Mouse (Mus musculus): ENCODE measurements around the gene Cox10. TPM values are rescaled to one million over a fixed set of nuclear protein-coding genes. Genes with fewer than 3 reads are reported as not detected.

Gene Cox10
- total and polyA plus RNA-seq, 2 experiments from 2014 or later = 20.9 to 33.0 TPM

- Histone ChIP-seq H3K4me1 (ENCODE audit: insufficient read depth, low read length) (no peaks in the 10 kb centered on the region), H3K4me2 (ENCODE audit: low read depth, low read length) (no peak overlapping the region), H3K27ac (no peak overlapping the region), H3K9ac (replicated peaks; ENCODE audit: low read length) (no peak overlapping the region), H3K4me3 (ENCODE audit: low read length) (no peak overlapping the region), H3K27me3 (ENCODE audit: insufficient read depth, low read length) (no peaks in the 10 kb centered on the region), H3K9me3 (ENCODE audit: low read length) (no peaks in the 10 kb centered on the region), H3K36me3 (ENCODE audit: insufficient read depth, low read length) (no peaks in the 10 kb centered on the region)
- DNase-seq (ENCODE audit: low spot score) (no peak), ATAC-seq (no peak)
- TF ChIP-seq CTCF (IDR thresholded peaks at IDR 0.05; ENCODE audit: low read depth) = no peak
- WGBS = 80% methylated on average over 8 of the region's 8 CpGs
These were observed 137.1 kb downstream of the Cox10 start for GRCm38 (mm10) chr11:63942177-63942576.

GRCm38 (mm10) chr11:63936641-63937040 lies 142.6 kb downstream of the Cox10 start:
- ATAC-seq (no peak), DNase-seq (ENCODE audit: low spot score) (no peak)
- Histone ChIP-seq H3K9ac (replicated peaks; ENCODE audit: low read length) (no peak overlapping the region), H3K4me2 (ENCODE audit: low read depth, low read length) (no peak overlapping the region), H3K4me3 (ENCODE audit: low read length) (no peak overlapping the region), H3K9me3 (ENCODE audit: low read length) (no peaks in the 10 kb centered on the region), H3K27ac (no peak overlapping the region), H3K27me3 (ENCODE audit: insufficient read depth, low read length) (no peaks in the 10 kb centered on the region), H3K4me1 (ENCODE audit: insufficient read depth, low read length) (no peaks in the 10 kb centered on the region), H3K36me3 (ENCODE audit: insufficient read depth, low read length) (no peaks in the 10 kb centered on the region)
- TF ChIP-seq CTCF (IDR thresholded peaks at IDR 0.05; ENCODE audit: low read depth) = no peak
- WGBS = 47% methylated on average over 3 of the region's 3 CpGs

- Histone ChIP-seq H3K27me3 (ENCODE audit: insufficient read depth, low read length) (peaks cover 26% of the 10 kb centered on the region), H3K9me3 (ENCODE audit: low read length) (no peaks in the 10 kb centered on the region), H3K36me3 (ENCODE audit: insufficient read depth, low read length) (no peaks in the 10 kb centered on the region), H3K4me1 (ENCODE audit: insufficient read depth, low read length) (no peaks in the 10 kb centered on the region), H3K27ac (no peak overlapping the region), H3K9ac (replicated peaks; ENCODE audit: low read length) (no peak overlapping the region), H3K4me3 (ENCODE audit: low read length) (no peak overlapping the region), H3K4me2 (ENCODE audit: low read depth, low read length) (no peak overlapping the region)
- WGBS = 70% methylated on average over 6 of the region's 6 CpGs
- DNase-seq (ENCODE audit: low spot score) (no peak), ATAC-seq (no peak)
- no peak for TF ChIP-seq CTCF (IDR thresholded peaks at IDR 0.05; ENCODE audit: low read depth)
These were observed 152.4 kb downstream of the Cox10 start for GRCm38 (mm10) chr11:63926901-63927300.

GRCm38 (mm10) chr11:63925161-63925582 lies 154.1 kb downstream of the Cox10 start:
- H3K27me3 ChIP-seq (ENCODE audit: insufficient read depth, low read length) = peaks cover 40% of the 10 kb centered on the region
- H3K9me3 ChIP-seq (ENCODE audit: low read length) = no peaks in the 10 kb centered on the region
- no peak overlapping the region for H3K27ac ChIP-seq
- no peak overlapping the region for H3K9ac ChIP-seq (replicated peaks; ENCODE audit: low read length)
- 1% methylated on average over 31 of the region's 31 CpGs for WGBS
- peak overlapping the region; percentile 2; the same call in 1 of the 2 replicates for H3K4me3 ChIP-seq (ENCODE audit: low read length)
- no peaks in the 10 kb centered on the region for H3K36me3 ChIP-seq (ENCODE audit: insufficient read depth, low read length)
- peak; percentile 56 for ATAC-seq
- DNase-seq (ENCODE audit: low spot score) = peak; percentile 80
- H3K4me2 ChIP-seq (ENCODE audit: low read depth, low read length) = peak overlapping the region; percentile 20
- TF ChIP-seq CTCF (IDR thresholded peaks at IDR 0.05; ENCODE audit: low read depth) = peak; percentile 85
- peaks cover 7% of the 10 kb centered on the region; the same call in 1 of the 2 replicates for H3K4me1 ChIP-seq (ENCODE audit: insufficient read depth, low read length)

GRCm38 (mm10) chr11:63924286-63924930 lies 154.9 kb downstream of the Cox10 start:
- H3K4me2 ChIP-seq (ENCODE audit: low read depth, low read length) = no peak overlapping the region
- 10% methylated on average over 26 of the region's 26 CpGs for WGBS
- no peaks in the 10 kb centered on the region for H3K36me3 ChIP-seq (ENCODE audit: insufficient read depth, low read length)
- no peak for ATAC-seq
- H3K9ac ChIP-seq (replicated peaks; ENCODE audit: low read length) = no peak overlapping the region
- no peaks in the 10 kb centered on the region for H3K9me3 ChIP-seq (ENCODE audit: low read length)
- H3K4me1 ChIP-seq (ENCODE audit: insufficient read depth, low read length) = peaks cover 7% of the 10 kb centered on the region
- no peak for DNase-seq (ENCODE audit: low spot score)
- H3K27me3 ChIP-seq (ENCODE audit: insufficient read depth, low read length) = peaks cover 46% of the 10 kb centered on the region
- H3K27ac ChIP-seq = no peak overlapping the region
- TF ChIP-seq CTCF (IDR thresholded peaks at IDR 0.05; ENCODE audit: low read depth) = no peak
- H3K4me3 ChIP-seq (ENCODE audit: low read length) = no peak overlapping the region

- DNase-seq (ENCODE audit: low spot score) (no peak), ATAC-seq (no peak)
- Histone ChIP-seq H3K27ac (no peak overlapping the region), H3K4me3 (ENCODE audit: low read length) (peak overlapping the region; percentile 15), H3K4me1 (ENCODE audit: insufficient read depth, low read length) (peaks cover 7% of the 10 kb centered on the region), H3K4me2 (ENCODE audit: low read depth, low read length) (peak overlapping the region; percentile 51), H3K27me3 (ENCODE audit: insufficient read depth, low read length) (peaks cover 51% of the 10 kb centered on the region), H3K9me3 (ENCODE audit: low read length) (no peaks in the 10 kb centered on the region), H3K9ac (replicated peaks; ENCODE audit: low read length) (no peak overlapping the region), H3K36me3 (ENCODE audit: insufficient read depth, low read length) (no peaks in the 10 kb centered on the region)
- WGBS = under 1% methylated on average over 29 of the region's 29 CpGs
- TF ChIP-seq CTCF (IDR thresholded peaks at IDR 0.05; ENCODE audit: low read depth) = no peak
These were observed 155.9 kb downstream of the Cox10 start for GRCm38 (mm10) chr11:63923386-63923785.

- Histone ChIP-seq H3K4me1 (ENCODE audit: insufficient read depth, low read length) (peaks cover 7% of the 10 kb centered on the region), H3K4me2 (ENCODE audit: low read depth, low read length) (peak within 1 kb of the TSS; percentile 67), H3K27me3 (ENCODE audit: insufficient read depth, low read length) (peaks cover 55% of the 10 kb centered on the region), H3K9me3 (ENCODE audit: low read length) (no peaks in the 10 kb centered on the region), H3K27ac (peak within 1 kb of the TSS; percentile 48; the same call in 1 of the 2 replicates), H3K9ac (replicated peaks; ENCODE audit: low read length) (peak within 1 kb of the TSS; percentile 41), H3K4me3 (ENCODE audit: low read length) (peak within 1 kb of the TSS; percentile 48), H3K36me3 (ENCODE audit: insufficient read depth, low read length) (no peaks in the 10 kb centered on the region)
- TF ChIP-seq CTCF (IDR thresholded peaks at IDR 0.05; ENCODE audit: low read depth) = 0 out of 2 replicates have a peak, but pooled peaks have one; percentile 6
- DNase-seq (ENCODE audit: low spot score) (peak; percentile 94), ATAC-seq (peak; percentile 94)
- under 1% methylated on average over 43 of the region's 43 CpGs for whole genome bisulfite sequencing
These were observed 157.1 kb downstream of the Cox10 start, which contains the start of gene Hs3st3b1 for GRCm38 (mm10) chr11:63922091-63922621. Gene Hs3st3b1, minus strand, starts transcription at chr11:63922290.
